Mouse (Mus musculus) urinary bladder, adult 2 months (tissue): Measurements from ENCODE around the gene Zfy2. TPM values are rescaled to one million over a fixed set of nuclear protein-coding genes. Genes with fewer than 3 reads are reported as not detected.

ENCODE experiments used
- DNase-seq: peaks from one replicate; pipeline ENCODE4 v3.0.0; 2022; ENCODE audit warnings: low spot score
- polyA plus RNA-seq: library from polyadenylated mRNA; depleted of rRNA; stranded (reverse); fragments of >200 nt; gene quantifications from 2 replicates; pipeline ENCODE4 v1.2.3, GENCODE M21; 2012; rRNA removed

Gene Zfy2
- polyA plus RNA-seq = not detected in 2 replicates

- no peak for DNase-seq
Observed at GRCm38 (mm10) chrY:2170309-2170708, at the start of gene Zfy2. Gene Zfy2 (minus strand): TSS chrY:2170409.
